Mouse (Mus musculus): ENCODE measurements around the gene Cdipt. TPM values are rescaled to one million over a fixed set of nuclear protein-coding genes. Genes with fewer than 3 reads are reported as not detected.
A peak's percentile ranks its signal among the peaks of the same experiment; 100 is the strongest.

Gene Cdipt
- total and polyA plus RNA-seq, 3 experiments, result 98.4 to 151 TPM; not detected in 1

GRCm38 (mm10) chr7:127004122-127004875 is 28.6 kb downstream of the Cdipt start:
- Histone ChIP-seq H3K27ac (ENCODE audit: control insufficient read depth, low read depth, low read length) (no peak overlapping the region), H3K36me3 (ENCODE audit: control insufficient read depth in 1 of 2, insufficient read depth in 2 of 2, low read length in 2 of 2) (peaks cover 0 to 19% of the 10 kb centered on the region in 2 experiments; a peak in 2 of 4 replicates), H3K27me3 (ENCODE audit: control insufficient read depth in 1 of 2, insufficient read depth in 2 of 2, low read length in 2 of 2) (no peaks in the 10 kb centered on the region), H3K79me2 (ENCODE audit: control insufficient read depth, insufficient read depth, low read length, poor library complexity) (no peaks in the 10 kb centered on the region; the same call in 1 of the 2 replicates), H3K4me1 (ENCODE audit: control insufficient read depth in 1 of 2, insufficient read depth in 2 of 2, low read length in 2 of 2) (peaks cover 11 to 27% of the 10 kb centered on the region in 2 experiments), H3K4me3 (ENCODE audit: control insufficient read depth in 1 of 2, insufficient read depth in 1 of 2, low read depth in 2 of 2, low read length in 2 of 2) (no peak overlapping the region), H3K9me3 (replicated peaks; ENCODE audit: insufficient read depth, low read length) (no peaks in the 10 kb centered on the region), H3K9ac (ENCODE audit: control insufficient read depth, low read depth, low read length, poor library complexity, severe bottlenecking) (no peak overlapping the region)
- peak; percentile 47 for DNase-seq (ENCODE audit: low read depth, low spot score)
- TF ChIP-seq EP300 (IDR thresholded peaks at IDR 0.05; ENCODE audit: low read depth in 1 of 2, low read length in 2 of 2) (no peak), MAX (IDR thresholded peaks at IDR 0.05; ENCODE audit: low read length) (peak; percentile 42), SMC3 (IDR thresholded peaks at IDR 0.05; ENCODE audit: low read depth, low read length) (peak; percentile 56), MAFK (IDR thresholded peaks at IDR 0.05; ENCODE audit: borderline replicate concordance, low read depth, low read length) (no peak), ZC3H11A (IDR thresholded peaks at IDR 0.05; ENCODE audit: low read depth, low read length) (peak; percentile 23; the same call in 1 of the 2 replicates), RAD21 (IDR thresholded peaks at IDR 0.05; ENCODE audit: low read depth, low read length) (peak; percentile 54), SIN3A (IDR thresholded peaks at IDR 0.05; ENCODE audit: low read length) (peak; percentile 24; the same call in 1 of the 2 replicates), MYC (IDR thresholded peaks at IDR 0.05; ENCODE audit: low read depth, low read length) (peak; percentile 83), CTCF (IDR thresholded peaks at IDR 0.05 in 2 of 3, conservative IDR thresholded peaks at IDR 0.05 in 1 of 3; ENCODE audit: control insufficient read depth in 1 of 3, insufficient read depth in 1 of 3, low read depth in 2 of 3, low read length in 3 of 3, poor library complexity in 1 of 3, severe bottlenecking in 1 of 3) (peak in 2 of 3 experiments; percentile 47 to 54; a peak in 4 of 6 replicates)

- Histone ChIP-seq H3K4me1 (ENCODE audit: control insufficient read depth in 1 of 2, insufficient read depth in 2 of 2, low read length in 2 of 2) (peaks cover 11 to 34% of the 10 kb centered on the region in 2 experiments), H3K27me3 (ENCODE audit: control insufficient read depth in 1 of 2, insufficient read depth in 2 of 2, low read length in 2 of 2) (no peaks in the 10 kb centered on the region), H3K4me3 (ENCODE audit: control insufficient read depth in 1 of 2, insufficient read depth in 1 of 2, low read depth in 2 of 2, low read length in 2 of 2) (no peak overlapping the region), H3K9me3 (replicated peaks; ENCODE audit: insufficient read depth, low read length) (no peaks in the 10 kb centered on the region), H3K27ac (ENCODE audit: control insufficient read depth, low read depth, low read length) (peak overlapping the region; percentile 91), H3K36me3 (ENCODE audit: control insufficient read depth in 1 of 2, insufficient read depth in 2 of 2, low read length in 2 of 2) (peaks cover 0 to 29% of the 10 kb centered on the region in 2 experiments; a peak in 2 of 4 replicates), H3K79me2 (ENCODE audit: control insufficient read depth, insufficient read depth, low read length, poor library complexity) (peaks cover 2% of the 10 kb centered on the region), H3K9ac (ENCODE audit: control insufficient read depth, low read depth, low read length, poor library complexity, severe bottlenecking) (peak overlapping the region; percentile 6; the same call in 1 of the 2 replicates)
- no peak for DNase-seq (ENCODE audit: low read depth, low spot score)
- TF ChIP-seq ZKSCAN1 (IDR thresholded peaks at IDR 0.05; ENCODE audit: low read depth, low read length) (no peak), MAFK (IDR thresholded peaks at IDR 0.05; ENCODE audit: borderline replicate concordance, low read depth, low read length) (no peak), MYB (IDR thresholded peaks at IDR 0.05; ENCODE audit: low read depth, low read length) (no peak)
These were observed 31.8 kb downstream of the Cdipt start for GRCm38 (mm10) chr7:127007313-127008024.
